Mouse (Mus musculus) limb, embryonic 11.5 days (tissue): ENCODE measurements around the gene Tnfrsf23. TPM values are rescaled to one million over a fixed set of nuclear protein-coding genes. Genes with fewer than 3 reads are reported as not detected.

ENCODE experiments used
- ATAC-seq: fragments of 200-750 bp; cut with Nextera tagmentation; 2 replicates; pipeline ENCODE4 v1.8.0; 2017; ENCODE audit warnings: low read depth; ENCODE audit not compliant: insufficient number of reproducible peaks, low FRiP score, low TSS enrichment
- DNase-seq: peaks from one replicate; pipeline ENCODE4 v3.0.0-alpha.2; 2015; ENCODE audit warnings: low spot score
- H3K27ac ChIP-seq: fragments of 300-500 bp; sonication (generic); replicated peaks from 2 replicates; pipeline ENCODE4 v1.5.1; 2014; ENCODE audit warnings: low read depth, mild to moderate bottlenecking, low read length
- H3K27me3 ChIP-seq: fragments of 300-500 bp; sonication (generic); 2 replicates; pipeline ENCODE4 v1.6.1; 2014; ENCODE audit warnings: mild to moderate bottlenecking, low read length, mixed read lengths; ENCODE audit not compliant: control insufficient read depth, insufficient read depth
- H3K36me3 ChIP-seq: fragments of 300-500 bp; sonication (generic); 2 replicates; pipeline ENCODE4 v1.6.1; 2014; ENCODE audit warnings: mild to moderate bottlenecking, low read length, moderate library complexity, mixed read lengths; ENCODE audit not compliant: control insufficient read depth, insufficient read depth
- H3K4me1 ChIP-seq: fragments of 300-500 bp; sonication (generic); 2 replicates; pipeline ENCODE4 v1.6.1; 2014; ENCODE audit warnings: low read length, mixed read lengths; ENCODE audit not compliant: control insufficient read depth, insufficient read depth
- H3K4me2 ChIP-seq: fragments of 300-500 bp; sonication (generic); 2 replicates; pipeline ENCODE4 v1.6.1; 2014; ENCODE audit warnings: low read depth, mild to moderate bottlenecking, moderate library complexity; ENCODE audit not compliant: severe bottlenecking
- H3K4me3 ChIP-seq: fragments of 300-500 bp; sonication (generic); 2 replicates; pipeline ENCODE4 v1.5.1; 2014; ENCODE audit warnings: low read depth, low read length
- H3K9ac ChIP-seq: fragments of 300-500 bp; sonication (generic); 2 replicates; pipeline ENCODE4 v1.6.1; 2014; ENCODE audit warnings: mild to moderate bottlenecking, low read length
- H3K9me3 ChIP-seq: fragments of 300-500 bp; sonication (generic); 2 replicates; pipeline ENCODE4 v1.6.1; 2016; ENCODE audit warnings: low read length; ENCODE audit not compliant: control insufficient read depth
- WGBS: fragments of 180-500 bp; shearing (Covaris S2); extraction: QIAGEN DNeasy Blood & Tissue Kit; methylation state at CpG from one replicate; pipeline ENCODE4 v1.1.7; 2014; 5-methylcytosine and 5-hydroxymethylcytosine counted together
- polyA plus RNA-seq: library from polyadenylated mRNA; unstranded; fragments of >200 nt; fragmentation: Nextera tagmentation; extraction: Ambion mirVana; gene quantifications from 2 replicates; pipeline ENCODE4 v1.2.1, GENCODE M21; 2014

The Tnfrsf23 gene
- 0.09 and 0.58 TPM in 2 replicates for polyA plus RNA-seq

GRCm38 (mm10) chr7:143685359-143686067, at the start of gene Tnfrsf23:
Tnfrsf23 (minus strand) TSS chr7:143685872.
- Histone ChIP-seq H3K27me3 (no peaks in the 10 kb centered on the region), H3K4me2 (peak within 1 kb of the TSS; percentile 70), H3K4me1 (no peaks in the 10 kb centered on the region), H3K9ac (no peak within 1 kb of the TSS; the same call in 1 of the 2 replicates), H3K9me3 (no peaks in the 10 kb centered on the region), H3K4me3 (peak within 1 kb of the TSS; percentile 30), H3K36me3 (0 out of 2 replicates have a peak, but pooled peaks cover 4% of the 10 kb centered on the region), H3K27ac (no peak within 1 kb of the TSS)
- peak; percentile 80; the same call in 1 of the 2 replicates for ATAC-seq
- DNase-seq: peak; percentile 71
- WGBS: 4% methylated on average over 35 of the region's 35 CpGs

- no peak overlapping the region for H3K4me2 ChIP-seq
- peaks cover 3% of the 10 kb centered on the region; the same call in 1 of the 2 replicates for H3K4me1 ChIP-seq
- no peak overlapping the region for H3K4me3 ChIP-seq
- no peaks in the 10 kb centered on the region for H3K9me3 ChIP-seq
- no peak for ATAC-seq
- no peaks in the 10 kb centered on the region for H3K36me3 ChIP-seq
- H3K27ac ChIP-seq: no peak overlapping the region
- no peak overlapping the region for H3K9ac ChIP-seq
- WGBS: 92% methylated on average over 4 of the region's 4 CpGs
- no peaks in the 10 kb centered on the region for H3K27me3 ChIP-seq
- DNase-seq: no peak
Observed at GRCm38 (mm10) chr7:143733746-143734145, 48.1 kb upstream of the Tnfrsf23 start.

- 75% methylated on average over 10 of the region's 10 CpGs for WGBS
- no peak overlapping the region for H3K4me2 ChIP-seq
- no peaks in the 10 kb centered on the region for H3K36me3 ChIP-seq
- DNase-seq: no peak
- no peak for ATAC-seq
- no peak overlapping the region for H3K27ac ChIP-seq
- H3K9ac ChIP-seq: no peak overlapping the region
- H3K27me3 ChIP-seq: no peaks in the 10 kb centered on the region
- no peaks in the 10 kb centered on the region for H3K4me1 ChIP-seq
- no peak overlapping the region for H3K4me3 ChIP-seq
- H3K9me3 ChIP-seq: no peaks in the 10 kb centered on the region
Observed at GRCm38 (mm10) chr7:143729886-143730285, 44.2 kb upstream of the Tnfrsf23 start.

GRCm38 (mm10) chr7:143726396-143726795, 40.7 kb upstream of the Tnfrsf23 start:
- Histone ChIP-seq H3K4me3 (no peak overlapping the region), H3K36me3 (no peaks in the 10 kb centered on the region), H3K4me2 (no peak overlapping the region), H3K27ac (no peak overlapping the region), H3K9ac (no peak overlapping the region), H3K27me3 (no peaks in the 10 kb centered on the region), H3K9me3 (no peaks in the 10 kb centered on the region), H3K4me1 (no peaks in the 10 kb centered on the region)
- DNase-seq (no peak), ATAC-seq (no peak)
- 80% methylated on average over 4 of the region's 4 CpGs for WGBS

GRCm38 (mm10) chr7:143723841-143724240, 38.2 kb upstream of the Tnfrsf23 start:
- 86% methylated on average over 4 of the region's 4 CpGs for WGBS
- H3K4me1 ChIP-seq: no peaks in the 10 kb centered on the region
- no peak overlapping the region for H3K9ac ChIP-seq
- ATAC-seq (no peak), DNase-seq (no peak)
- H3K27me3 ChIP-seq: no peaks in the 10 kb centered on the region
- H3K4me3 ChIP-seq: no peak overlapping the region
- no peaks in the 10 kb centered on the region for H3K36me3 ChIP-seq
- H3K4me2 ChIP-seq: no peak overlapping the region
- no peaks in the 10 kb centered on the region for H3K9me3 ChIP-seq
- H3K27ac ChIP-seq: no peak overlapping the region

- Histone ChIP-seq H3K27ac (no peak overlapping the region), H3K36me3 (no peaks in the 10 kb centered on the region), H3K9ac (no peak overlapping the region), H3K4me1 (no peaks in the 10 kb centered on the region), H3K9me3 (no peaks in the 10 kb centered on the region), H3K27me3 (no peaks in the 10 kb centered on the region), H3K4me3 (no peak overlapping the region), H3K4me2 (no peak overlapping the region)
- DNase-seq (no peak), ATAC-seq (no peak)
- WGBS: 91% methylated on average over 5 of the region's 5 CpGs
Observed at GRCm38 (mm10) chr7:143722646-143723045, 37.0 kb upstream of the Tnfrsf23 start.

GRCm38 (mm10) chr7:143717811-143718210, 32.1 kb upstream of the Tnfrsf23 start:
- Histone ChIP-seq H3K4me1 (no peaks in the 10 kb centered on the region), H3K4me3 (no peak overlapping the region), H3K9me3 (no peaks in the 10 kb centered on the region), H3K4me2 (no peak overlapping the region), H3K36me3 (peaks cover 5% of the 10 kb centered on the region; the same call in 1 of the 2 replicates), H3K27me3 (no peaks in the 10 kb centered on the region), H3K27ac (no peak overlapping the region), H3K9ac (no peak overlapping the region)
- DNase-seq (no peak), ATAC-seq (no peak)
- 94% methylated on average over 1 of the region's 1 CpGs for WGBS

- H3K9me3 ChIP-seq: no peaks in the 10 kb centered on the region
- DNase-seq (no peak), ATAC-seq (no peak)
- no peak overlapping the region for H3K9ac ChIP-seq
- H3K36me3 ChIP-seq: peaks cover 9% of the 10 kb centered on the region; the same call in 1 of the 2 replicates
- H3K27me3 ChIP-seq: no peaks in the 10 kb centered on the region
- H3K4me2 ChIP-seq: no peak overlapping the region
- H3K4me3 ChIP-seq: no peak overlapping the region
- H3K4me1 ChIP-seq: no peaks in the 10 kb centered on the region
- H3K27ac ChIP-seq: no peak overlapping the region
- WGBS: 79% methylated on average over 4 of the region's 4 CpGs
Observed at GRCm38 (mm10) chr7:143713421-143713820, 27.7 kb upstream of the Tnfrsf23 start.
